Mouse (Mus musculus) liver, embryonic 16.5 days (tissue): ENCODE results near the gene S100a8. TPM values are rescaled to one million over a fixed set of nuclear protein-coding genes. Genes with fewer than 3 reads are reported as not detected.

ENCODE experiments used
- ATAC-seq: fragments of 200-750 bp; cut with Nextera tagmentation; 2 replicates; pipeline ENCODE4 v1.8.0; 2017; ENCODE audit warnings: low read depth, mild to moderate bottlenecking, moderate number of reproducible peaks, moderate library complexity
- H3K27ac ChIP-seq: fragments of 300-500 bp; sonication (generic); 2 replicates; pipeline ENCODE4 v1.5.1; 2014; ENCODE audit warnings: mild to moderate bottlenecking, low read length
- H3K27me3 ChIP-seq: fragments of 300-500 bp; sonication (generic); 2 replicates; pipeline ENCODE4 v1.6.1; 2014; ENCODE audit warnings: low read depth, low read length, mixed read lengths; ENCODE audit not compliant: control insufficient read depth, insufficient read depth
- H3K36me3 ChIP-seq: fragments of 300-500 bp; sonication (generic); 2 replicates; pipeline ENCODE4 v1.6.1; 2014; ENCODE audit warnings: mild to moderate bottlenecking; ENCODE audit not compliant: control insufficient read depth, insufficient read depth
- H3K4me1 ChIP-seq: fragments of 300-500 bp; sonication (generic); 2 replicates; pipeline ENCODE4 v1.6.1; 2014; ENCODE audit warnings: low read depth, low read length, mixed read lengths; ENCODE audit not compliant: control insufficient read depth
- H3K4me2 ChIP-seq: fragments of 300-500 bp; sonication (generic); 2 replicates; pipeline ENCODE4 v1.6.1; 2014; ENCODE audit warnings: low read depth, low read length, mixed read lengths
- H3K4me3 ChIP-seq: fragments of 300-500 bp; sonication (generic); 2 replicates; pipeline ENCODE4 v1.5.1; 2014; ENCODE audit warnings: low read depth, mild to moderate bottlenecking, low read length
- H3K9ac ChIP-seq: fragments of 300-500 bp; sonication (generic); 2 replicates; pipeline ENCODE4 v1.6.1; 2014; ENCODE audit warnings: low read depth, low read length
- H3K9me3 ChIP-seq: fragments of 300-500 bp; sonication (generic); replicated peaks from 2 replicates; pipeline ENCODE4 v1.6.1; 2016; ENCODE audit warnings: low read length; ENCODE audit not compliant: control insufficient read depth
- WGBS: fragments of 180-500 bp; shearing (Covaris S2); extraction: QIAGEN DNeasy Blood & Tissue Kit; methylation state at CpG from one replicate; pipeline ENCODE4 v1.1.7; 2014; ENCODE audit not compliant: insufficient replicate concordance; 5-methylcytosine and 5-hydroxymethylcytosine counted together
- polyA plus RNA-seq: library from polyadenylated mRNA; unstranded; fragments of >200 nt; fragmentation: Nextera tagmentation; extraction: Ambion mirVana; gene quantifications from 2 replicates; pipeline ENCODE4 v1.2.1, GENCODE M21; 2015

The S100a8 gene
- polyA plus RNA-seq, 1 experiment from 2014 or later, result 2,791 TPM

GRCm38 (mm10) chr3:90657405-90657804 lies 11.4 kb upstream of the S100a8 start:
- no peaks in the 10 kb centered on the region for H3K4me1 ChIP-seq
- H3K9ac ChIP-seq, result no peak overlapping the region
- no peaks in the 10 kb centered on the region for H3K9me3 ChIP-seq
- no peak overlapping the region for H3K4me2 ChIP-seq
- 47% methylated on average over 4 of the region's 4 CpGs for WGBS
- no peaks in the 10 kb centered on the region for H3K36me3 ChIP-seq
- ATAC-seq, result no peak
- no peak overlapping the region for H3K4me3 ChIP-seq
- H3K27me3 ChIP-seq, result no peaks in the 10 kb centered on the region
- H3K27ac ChIP-seq, result no peak overlapping the region

GRCm38 (mm10) chr3:90659364-90660044 lies 9.3 kb upstream of the S100a8 start:
- H3K4me1 ChIP-seq, result no peaks in the 10 kb centered on the region
- no peak overlapping the region for H3K27ac ChIP-seq
- no peaks in the 10 kb centered on the region for H3K27me3 ChIP-seq
- H3K9me3 ChIP-seq, result no peaks in the 10 kb centered on the region
- ATAC-seq, result no peak
- H3K9ac ChIP-seq, result no peak overlapping the region
- no peak overlapping the region for H3K4me2 ChIP-seq
- H3K4me3 ChIP-seq, result no peak overlapping the region
- no peaks in the 10 kb centered on the region for H3K36me3 ChIP-seq

- Histone ChIP-seq H3K9me3 (no peaks in the 10 kb centered on the region), H3K4me2 (no peak overlapping the region), H3K4me3 (no peak overlapping the region), H3K27ac (no peak overlapping the region), H3K27me3 (no peaks in the 10 kb centered on the region), H3K4me1 (no peaks in the 10 kb centered on the region), H3K36me3 (no peaks in the 10 kb centered on the region), H3K9ac (no peak overlapping the region)
- no peak for ATAC-seq
- WGBS, result 42% methylated on average over 2 of the region's 2 CpGs
Measured at GRCm38 (mm10) chr3:90664219-90664618, 4.6 kb upstream of the S100a8 start.

GRCm38 (mm10) chr3:90678656-90679055 lies 9.9 kb downstream of the S100a8 start:
- H3K27me3 ChIP-seq, result no peaks in the 10 kb centered on the region
- H3K9ac ChIP-seq, result no peak overlapping the region
- H3K4me1 ChIP-seq, result no peaks in the 10 kb centered on the region
- no peaks in the 10 kb centered on the region for H3K9me3 ChIP-seq
- no peak overlapping the region for H3K27ac ChIP-seq
- no peak overlapping the region for H3K4me2 ChIP-seq
- 8% methylated on average over 3 of the region's 3 CpGs for WGBS
- no peak for ATAC-seq
- H3K4me3 ChIP-seq, result no peak overlapping the region
- no peaks in the 10 kb centered on the region for H3K36me3 ChIP-seq

GRCm38 (mm10) chr3:90683929-90684328 lies 15.2 kb downstream of the S100a8 start:
- Histone ChIP-seq H3K9me3 (no peaks in the 10 kb centered on the region), H3K9ac (no peak overlapping the region), H3K27me3 (no peaks in the 10 kb centered on the region), H3K4me2 (no peak overlapping the region), H3K27ac (no peak overlapping the region), H3K4me3 (no peak overlapping the region), H3K36me3 (no peaks in the 10 kb centered on the region), H3K4me1 (no peaks in the 10 kb centered on the region)
- WGBS, result 65% methylated on average over 3 of the region's 3 CpGs
- no peak for ATAC-seq

GRCm38 (mm10) chr3:90686835-90687234 lies 18.1 kb downstream of the S100a8 start:
- 0 out of 2 replicates have a peak overlapping the region, but pooled peaks have one; percentile 14 for H3K27ac ChIP-seq
- no peak overlapping the region for H3K4me2 ChIP-seq
- 35% methylated on average over 2 of the region's 2 CpGs for whole genome bisulfite sequencing
- 0 out of 2 replicates have a peak, but pooled peaks have one; percentile 19 for ATAC-seq
- no peaks in the 10 kb centered on the region for H3K27me3 ChIP-seq
- no peaks in the 10 kb centered on the region for H3K4me1 ChIP-seq
- H3K4me3 ChIP-seq, result no peak overlapping the region
- no peaks in the 10 kb centered on the region for H3K9me3 ChIP-seq
- H3K36me3 ChIP-seq, result no peaks in the 10 kb centered on the region
- no peak overlapping the region for H3K9ac ChIP-seq

- Histone ChIP-seq H3K4me3 (0 out of 2 replicates have a peak overlapping the region, but pooled peaks have one; percentile 9), H3K9ac (no peak overlapping the region), H3K9me3 (no peaks in the 10 kb centered on the region), H3K36me3 (no peaks in the 10 kb centered on the region), H3K27me3 (no peaks in the 10 kb centered on the region), H3K4me1 (no peaks in the 10 kb centered on the region), H3K27ac (no peak overlapping the region), H3K4me2 (no peak overlapping the region)
- WGBS, result 42% methylated on average over 2 of the region's 2 CpGs
- no peak for ATAC-seq
Measured at GRCm38 (mm10) chr3:90693496-90693895, 24.7 kb downstream of the S100a8 start.

GRCm38 (mm10) chr3:90695613-90696012 lies 26.8 kb downstream of the S100a8 start, which contains the start of gene S100a9:
Gene S100a9, minus strand, starts transcription at chr3:90695721.
- ATAC-seq, result peak; percentile 11; the same call in 1 of the 2 replicates
- no peak within 1 kb of the TSS for H3K9ac ChIP-seq
- 22% methylated on average over 3 of the region's 3 CpGs for WGBS

GRCm38 (mm10) chr3:90702244-90702643 lies 33.5 kb downstream of the S100a8 start:
- H3K27me3 ChIP-seq, result no peaks in the 10 kb centered on the region
- 65% methylated on average over 2 of the region's 2 CpGs for WGBS
- no peak overlapping the region for H3K4me3 ChIP-seq
- ATAC-seq, result no peak
- H3K4me1 ChIP-seq, result no peaks in the 10 kb centered on the region
- no peak overlapping the region for H3K4me2 ChIP-seq
- H3K9ac ChIP-seq, result no peak overlapping the region
- H3K9me3 ChIP-seq, result no peaks in the 10 kb centered on the region
- no peaks in the 10 kb centered on the region for H3K36me3 ChIP-seq
- H3K27ac ChIP-seq, result no peak overlapping the region

More at GRCm38 (mm10) chr3:90695613-90696012, 26.8 kb downstream of the S100a8 start, which contains the start of gene S100a9:
- Histone ChIP-seq H3K36me3 (no peaks in the 10 kb centered on the region), H3K4me3 (no peak within 1 kb of the TSS), H3K9me3 (no peaks in the 10 kb centered on the region), H3K4me2 (no peak within 1 kb of the TSS), H3K27me3 (no peaks in the 10 kb centered on the region), H3K4me1 (no peaks in the 10 kb centered on the region), H3K27ac (no peak within 1 kb of the TSS)
